Mouse (Mus musculus): ENCODE results near the gene Usp39. TPM values are rescaled to one million over a fixed set of nuclear protein-coding genes. Genes with fewer than 3 reads are reported as not detected.

The Usp39 gene
- polyA plus RNA-seq, 1 experiment from 2014 or later = 52.3 TPM

GRCm38 (mm10) chr6:72387816-72388215 lies 42.8 kb upstream of the Usp39 start:
- no peak for ATAC-seq (ENCODE audit: insufficient number of reproducible peaks, insufficient read depth, low FRiP score, low read depth)
- Histone ChIP-seq H3K4me2 (replicated peaks; ENCODE audit: low read depth, low read length) (no peak overlapping the region), H3K27me3 (ENCODE audit: control insufficient read depth, insufficient read depth, low read length) (no peaks in the 10 kb centered on the region), H3K4me3 (ENCODE audit: low read depth, low read length) (no peak overlapping the region), H3K4me1 (ENCODE audit: control insufficient read depth, insufficient read depth, low read length) (peaks cover 15% of the 10 kb centered on the region; the same call in 1 of the 2 replicates), H3K9ac (replicated peaks; ENCODE audit: low read depth, low read length) (no peak overlapping the region), H3K27ac (ENCODE audit: low read length) (no peak overlapping the region), H3K9me3 (ENCODE audit: control insufficient read depth, low read depth, low read length) (no peaks in the 10 kb centered on the region), H3K36me3 (ENCODE audit: control insufficient read depth, insufficient read depth, low read length) (peaks cover 12% of the 10 kb centered on the region; the same call in 1 of the 2 replicates)
- 85% methylated on average over 3 of the region's 3 CpGs for WGBS

DNA sequence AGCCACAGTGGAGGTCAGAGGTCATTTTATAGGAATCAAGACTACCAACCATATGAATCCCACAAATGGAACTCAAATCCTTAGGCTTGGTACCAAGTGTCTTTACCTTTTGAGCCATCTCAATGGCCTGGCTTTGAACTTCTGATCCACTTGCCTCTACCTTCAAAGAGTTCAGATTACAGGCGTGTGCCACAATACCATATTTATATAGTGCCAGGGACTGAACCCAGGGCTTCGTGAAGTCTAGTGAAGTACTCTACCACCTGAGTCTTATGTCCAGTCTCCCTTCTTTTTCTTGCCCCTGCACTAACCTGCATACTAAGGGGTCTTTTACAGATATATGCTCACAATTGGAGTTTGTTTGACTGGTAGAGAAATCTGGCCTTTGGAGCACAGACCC lies 41.6 kb upstream of the Usp39 start:
- no peaks in the 10 kb centered on the region for H3K9me3 ChIP-seq (ENCODE audit: control insufficient read depth, low read depth, low read length)
- no peaks in the 10 kb centered on the region for H3K27me3 ChIP-seq (ENCODE audit: control insufficient read depth, insufficient read depth, low read length)
- peaks cover 15% of the 10 kb centered on the region; the same call in 1 of the 2 replicates for H3K4me1 ChIP-seq (ENCODE audit: control insufficient read depth, insufficient read depth, low read length)
- WGBS = 86% methylated on average over 2 of the region's 2 CpGs
- H3K4me2 ChIP-seq (replicated peaks; ENCODE audit: low read depth, low read length) = no peak overlapping the region
- peaks cover 12% of the 10 kb centered on the region; the same call in 1 of the 2 replicates for H3K36me3 ChIP-seq (ENCODE audit: control insufficient read depth, insufficient read depth, low read length)
- no peak overlapping the region for H3K9ac ChIP-seq (replicated peaks; ENCODE audit: low read depth, low read length)
- no peak overlapping the region for H3K27ac ChIP-seq (ENCODE audit: low read length)
- H3K4me3 ChIP-seq (ENCODE audit: low read depth, low read length) = no peak overlapping the region
- ATAC-seq (ENCODE audit: insufficient number of reproducible peaks, insufficient read depth, low FRiP score, low read depth) = no peak

- H3K9ac ChIP-seq (replicated peaks; ENCODE audit: low read depth, low read length) = no peak overlapping the region
- H3K27ac ChIP-seq (ENCODE audit: low read length) = no peak overlapping the region
- H3K4me1 ChIP-seq (ENCODE audit: control insufficient read depth, insufficient read depth, low read length) = peaks cover 12% of the 10 kb centered on the region; the same call in 1 of the 2 replicates
- H3K27me3 ChIP-seq (ENCODE audit: control insufficient read depth, insufficient read depth, low read length) = no peaks in the 10 kb centered on the region
- ATAC-seq (ENCODE audit: insufficient number of reproducible peaks, insufficient read depth, low FRiP score, low read depth) = no peak
- H3K4me3 ChIP-seq (ENCODE audit: low read depth, low read length) = no peak overlapping the region
- H3K36me3 ChIP-seq (ENCODE audit: control insufficient read depth, insufficient read depth, low read length) = peaks cover 12% of the 10 kb centered on the region; the same call in 1 of the 2 replicates
- no peak overlapping the region for H3K4me2 ChIP-seq (replicated peaks; ENCODE audit: low read depth, low read length)
- WGBS = 83% methylated on average over 4 of the region's 4 CpGs
- no peaks in the 10 kb centered on the region for H3K9me3 ChIP-seq (ENCODE audit: control insufficient read depth, low read depth, low read length)
Observed at GRCm38 (mm10) chr6:72385258-72385657, 40.3 kb upstream of the Usp39 start.

DNA sequence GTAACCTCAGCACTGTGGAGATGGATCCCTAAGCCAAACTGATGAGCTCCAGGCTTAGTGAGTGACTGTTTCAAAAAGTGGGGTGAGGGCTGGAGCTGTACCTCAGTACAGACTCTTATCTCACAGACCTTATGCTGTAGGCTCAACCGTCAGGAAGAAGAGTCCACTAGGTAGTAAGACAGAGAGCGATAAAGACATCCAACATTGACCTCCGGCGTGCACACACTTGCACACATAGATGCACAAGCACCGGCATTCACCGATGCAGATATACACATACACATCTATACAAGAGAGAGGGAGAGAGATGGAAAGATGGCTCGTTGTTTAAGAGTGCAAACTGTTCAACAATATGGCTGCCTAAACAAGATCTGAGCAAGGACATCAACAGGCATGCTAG lies 39.0 kb upstream of the Usp39 start:
- Histone ChIP-seq H3K36me3 (ENCODE audit: control insufficient read depth, insufficient read depth, low read length) (peaks cover 12% of the 10 kb centered on the region; the same call in 1 of the 2 replicates), H3K9ac (replicated peaks; ENCODE audit: low read depth, low read length) (no peak overlapping the region), H3K9me3 (ENCODE audit: control insufficient read depth, low read depth, low read length) (no peaks in the 10 kb centered on the region), H3K4me1 (ENCODE audit: control insufficient read depth, insufficient read depth, low read length) (peaks cover 8% of the 10 kb centered on the region; the same call in 1 of the 2 replicates), H3K4me3 (ENCODE audit: low read depth, low read length) (no peak overlapping the region), H3K4me2 (replicated peaks; ENCODE audit: low read depth, low read length) (no peak overlapping the region), H3K27ac (ENCODE audit: low read length) (no peak overlapping the region), H3K27me3 (ENCODE audit: control insufficient read depth, insufficient read depth, low read length) (no peaks in the 10 kb centered on the region)
- ATAC-seq (ENCODE audit: insufficient number of reproducible peaks, insufficient read depth, low FRiP score, low read depth) = peak; percentile 33; the same call in 1 of the 2 replicates
- WGBS = 91% methylated on average over 7 of the region's 7 CpGs

GRCm38 (mm10) chr6:72383142-72383820 lies 38.3 kb upstream of the Usp39 start:
- no peak overlapping the region for H3K27ac ChIP-seq (ENCODE audit: low read length)
- H3K4me2 ChIP-seq (replicated peaks; ENCODE audit: low read depth, low read length) = no peak overlapping the region
- H3K4me1 ChIP-seq (ENCODE audit: control insufficient read depth, insufficient read depth, low read length) = peaks cover 1% of the 10 kb centered on the region; the same call in 1 of the 2 replicates
- H3K36me3 ChIP-seq (ENCODE audit: control insufficient read depth, insufficient read depth, low read length) = peaks cover 12% of the 10 kb centered on the region; the same call in 1 of the 2 replicates
- no peaks in the 10 kb centered on the region for H3K27me3 ChIP-seq (ENCODE audit: control insufficient read depth, insufficient read depth, low read length)
- no peak for ATAC-seq (ENCODE audit: insufficient number of reproducible peaks, insufficient read depth, low FRiP score, low read depth)
- WGBS = 81% methylated on average over 6 of the region's 6 CpGs
- H3K9me3 ChIP-seq (ENCODE audit: control insufficient read depth, low read depth, low read length) = no peaks in the 10 kb centered on the region
- no peak overlapping the region for H3K4me3 ChIP-seq (ENCODE audit: low read depth, low read length)
- no peak overlapping the region for H3K9ac ChIP-seq (replicated peaks; ENCODE audit: low read depth, low read length)

DNA sequence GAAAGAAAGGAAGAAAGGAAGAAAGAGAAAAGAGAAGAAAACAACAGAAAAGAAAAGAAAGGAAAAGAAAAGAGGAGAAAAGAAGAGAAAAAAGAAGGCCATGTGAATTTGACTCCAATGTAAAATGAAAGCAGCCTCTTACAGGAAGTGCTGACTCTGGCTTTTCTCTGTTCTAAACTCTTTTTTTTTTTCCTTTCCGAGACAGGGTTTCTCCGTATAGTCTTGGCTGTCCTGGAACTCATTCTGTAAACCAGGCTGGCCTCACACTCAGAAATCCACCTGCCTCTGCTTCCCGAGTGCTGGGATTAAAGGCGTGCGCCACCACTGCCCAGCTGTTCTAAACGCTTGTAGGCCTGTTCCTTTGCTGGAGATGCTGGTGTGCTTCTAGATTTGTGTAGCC lies 37.5 kb upstream of the Usp39 start:
- 73% methylated on average over 6 of the region's 6 CpGs for WGBS
- ATAC-seq (ENCODE audit: insufficient number of reproducible peaks, insufficient read depth, low FRiP score, low read depth) = no peak
- no peak overlapping the region for H3K4me2 ChIP-seq (replicated peaks; ENCODE audit: low read depth, low read length)

GRCm38 (mm10) chr6:72380131-72380770 lies 35.3 kb upstream of the Usp39 start, which contains the start of gene Vamp5:
Gene Vamp5, minus strand, starts transcription at chr6:72380468.
- Histone ChIP-seq H3K27me3 (ENCODE audit: control insufficient read depth, insufficient read depth, low read length) (no peaks in the 10 kb centered on the region), H3K4me2 (replicated peaks; ENCODE audit: low read depth, low read length) (peak within 1 kb of the TSS; percentile 68), H3K4me3 (ENCODE audit: low read depth, low read length) (peak within 1 kb of the TSS; percentile 52), H3K36me3 (ENCODE audit: control insufficient read depth, insufficient read depth, low read length) (peaks cover 5% of the 10 kb centered on the region; the same call in 1 of the 2 replicates), H3K9me3 (ENCODE audit: control insufficient read depth, low read depth, low read length) (no peaks in the 10 kb centered on the region), H3K9ac (replicated peaks; ENCODE audit: low read depth, low read length) (peak within 1 kb of the TSS; percentile 36; the same call in 1 of the 2 replicates), H3K27ac (ENCODE audit: low read length) (peak within 1 kb of the TSS; percentile 11; the same call in 1 of the 2 replicates), H3K4me1 (ENCODE audit: control insufficient read depth, insufficient read depth, low read length) (no peaks in the 10 kb centered on the region)
- ATAC-seq (ENCODE audit: insufficient number of reproducible peaks, insufficient read depth, low FRiP score, low read depth) = peak; percentile 79; the same call in 1 of the 2 replicates
- WGBS = 4% methylated on average over 45 of the region's 49 CpGs

More for the DNA sequence above, 37.5 kb upstream of the Usp39 start:
- no peak overlapping the region for H3K27ac ChIP-seq (ENCODE audit: low read length)
- no peaks in the 10 kb centered on the region for H3K27me3 ChIP-seq (ENCODE audit: control insufficient read depth, insufficient read depth, low read length)
- no peak overlapping the region for H3K4me3 ChIP-seq (ENCODE audit: low read depth, low read length)
- no peaks in the 10 kb centered on the region for H3K4me1 ChIP-seq (ENCODE audit: control insufficient read depth, insufficient read depth, low read length)
- no peak overlapping the region for H3K9ac ChIP-seq (replicated peaks; ENCODE audit: low read depth, low read length)
- peaks cover 8% of the 10 kb centered on the region; the same call in 1 of the 2 replicates for H3K36me3 ChIP-seq (ENCODE audit: control insufficient read depth, insufficient read depth, low read length)
- no peaks in the 10 kb centered on the region for H3K9me3 ChIP-seq (ENCODE audit: control insufficient read depth, low read depth, low read length)

DNA sequence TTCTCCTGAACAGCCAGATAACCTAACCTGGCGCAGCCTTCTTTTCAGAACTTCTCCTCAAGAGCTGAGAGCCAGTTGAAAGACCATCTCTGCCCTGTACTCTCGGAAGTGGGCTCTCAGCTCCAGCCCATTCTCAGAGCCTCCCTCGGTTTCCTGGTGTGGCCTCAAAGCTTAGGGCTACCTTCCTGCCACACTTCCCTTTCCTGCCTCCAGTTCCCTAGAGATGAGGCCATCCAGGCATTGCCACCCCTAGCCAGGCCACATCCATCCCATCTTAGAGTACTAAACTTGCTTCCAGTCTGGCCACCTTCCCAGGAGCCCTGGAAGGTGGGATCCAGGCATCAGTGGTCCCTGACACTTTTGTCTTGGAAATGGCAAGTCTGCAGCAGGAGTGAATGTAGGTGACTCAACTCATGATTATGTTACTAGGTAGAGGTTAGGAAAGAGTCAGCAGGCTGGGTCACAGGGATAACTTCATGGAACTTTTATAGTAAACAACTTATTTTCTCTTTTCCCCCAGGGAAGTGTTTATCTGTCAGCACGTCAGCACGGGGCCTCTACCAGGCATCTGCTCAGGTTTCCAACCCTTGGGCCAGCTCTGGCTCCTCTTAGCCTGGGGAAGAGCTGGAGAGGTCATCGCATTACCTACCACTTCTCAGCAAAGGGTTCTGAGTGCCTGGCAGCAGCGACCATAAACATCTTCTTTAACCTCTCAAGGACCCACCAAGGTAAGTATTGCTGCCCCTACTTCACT lies 34.6 kb upstream of the Usp39 start:
- Histone ChIP-seq H3K27ac (ENCODE audit: low read length) (peak overlapping the region; percentile 11; the same call in 1 of the 2 replicates), H3K4me1 (ENCODE audit: control insufficient read depth, insufficient read depth, low read length) (no peaks in the 10 kb centered on the region), H3K4me2 (replicated peaks; ENCODE audit: low read depth, low read length) (peak overlapping the region; percentile 68), H3K36me3 (ENCODE audit: control insufficient read depth, insufficient read depth, low read length) (no peaks in the 10 kb centered on the region), H3K9ac (replicated peaks; ENCODE audit: low read depth, low read length) (peak overlapping the region; percentile 36; the same call in 1 of the 2 replicates), H3K4me3 (ENCODE audit: low read depth, low read length) (peak overlapping the region; percentile 52), H3K9me3 (ENCODE audit: control insufficient read depth, low read depth, low read length) (no peaks in the 10 kb centered on the region), H3K27me3 (ENCODE audit: control insufficient read depth, insufficient read depth, low read length) (no peaks in the 10 kb centered on the region)
- peak; percentile 15; the same call in 1 of the 2 replicates for ATAC-seq (ENCODE audit: insufficient number of reproducible peaks, insufficient read depth, low FRiP score, low read depth)
- 41% methylated on average over 7 of the region's 7 CpGs for WGBS
